Mouse (Mus musculus) granulocyte monocyte progenitor cell, adult 5-6 weeks (primary cell): ENCODE data around the gene Olfr514. TPM values are rescaled to one million over a fixed set of nuclear protein-coding genes. Genes with fewer than 3 reads are reported as not detected.
A peak's percentile ranks its signal among the peaks of the same experiment; 100 is the strongest.

Experiments
- ATAC-seq: replicated peaks from 2 replicates; pipeline ENCODE4 v1.8.0; 2016; ENCODE audit warnings: mild to moderate bottlenecking, moderate TSS enrichment, inconsistent platforms; ENCODE audit not compliant: poor library complexity, severe bottlenecking
- total RNA-seq, 2 experiments: library from RNA; stranded (forward) in 1 of 2; stranded (reverse) in 1 of 2; fragments of 200-712, 200-1000 nt in 1 of 2; fragments of >200 nt in 1 of 2; fragmentation: Nextera tagmentation in 1 of 2; gene quantifications; 2 replicates each; pipeline ENCODE4 v1.2.3; 2014 to 2017

Olfr514 gene
- total RNA-seq (2014; fragmentation: Nextera tagmentation): not detected in 2 replicates
- not detected in 2 replicates for total RNA-seq (2017)

GRCm38 (mm10) chr7:108825897-108826296 is at the start of gene Olfr514:
Gene Olfr514, minus strand, starts transcription at chr7:108825997.
- no peak for ATAC-seq

- ATAC-seq: no peak
Measured at GRCm38 (mm10) chr7:108872279-108872678, 46.5 kb upstream of the Olfr514 start, which contains the start of gene Olfr517. Gene Olfr517, minus strand, starts transcription at chr7:108872379.

- ATAC-seq: no peak
Measured at GRCm38 (mm10) chr7:108850429-108850828, 24.6 kb upstream of the Olfr514 start, which contains the start of gene Olfr516. Gene Olfr516, minus strand, starts transcription at chr7:108850529.

- peak; percentile 66 for ATAC-seq
Measured at GRCm38 (mm10) chr7:108814593-108815215, 11.1 kb downstream of the Olfr514 start.

- ATAC-seq: no peak
Measured at GRCm38 (mm10) chr7:108797205-108797933, 28.4 kb downstream of the Olfr514 start.

Other genes with a start within 250 kb of the Olfr514 start
- not detected in 2 replicates for gene Olfr506, start 215.2 kb downstream of the Olfr514 start, total RNA-seq (2014; fragmentation: Nextera tagmentation)
- gene Olfr506, start 215.2 kb downstream of the Olfr514 start, total RNA-seq (2017): not detected in 2 replicates
- gene Olfr507, start 204.2 kb downstream of the Olfr514 start, total RNA-seq (2014; fragmentation: Nextera tagmentation): not detected in 2 replicates
- not detected in 2 replicates for gene Olfr507, start 204.2 kb downstream of the Olfr514 start, total RNA-seq (2017)
- gene Olfr508, start 196.0 kb downstream of the Olfr514 start, total RNA-seq (2014; fragmentation: Nextera tagmentation): not detected in 2 replicates
- not detected in 2 replicates for gene Olfr508, start 196.0 kb downstream of the Olfr514 start, total RNA-seq (2017)
- gene Olfr509, start 174.1 kb downstream of the Olfr514 start, total RNA-seq (2014; fragmentation: Nextera tagmentation): not detected in 2 replicates
- gene Olfr509, start 174.1 kb downstream of the Olfr514 start, total RNA-seq (2017): not detected in 2 replicates
- not detected in 2 replicates for gene Olfr510, start 159.6 kb downstream of the Olfr514 start, total RNA-seq (2014; fragmentation: Nextera tagmentation)
- not detected in 2 replicates for gene Olfr510, start 159.6 kb downstream of the Olfr514 start, total RNA-seq (2017)
- not detected in 2 replicates for gene Olfr512, start 112.7 kb downstream of the Olfr514 start, total RNA-seq (2014; fragmentation: Nextera tagmentation)
- gene Olfr512, start 112.7 kb downstream of the Olfr514 start, total RNA-seq (2017): not detected in 2 replicates
- gene Olfr513, start 75.0 kb downstream of the Olfr514 start, total RNA-seq (2014; fragmentation: Nextera tagmentation): not detected in 2 replicates
- gene Olfr513, start 75.0 kb downstream of the Olfr514 start, total RNA-seq (2017): not detected in 2 replicates
- not detected in 2 replicates for gene Olfr516, start 24.5 kb upstream of the Olfr514 start, total RNA-seq (2014; fragmentation: Nextera tagmentation)
- gene Olfr516, start 24.5 kb upstream of the Olfr514 start, total RNA-seq (2017): not detected in 2 replicates
- not detected in 2 replicates for gene Olfr517, start 46.4 kb upstream of the Olfr514 start, total RNA-seq (2014; fragmentation: Nextera tagmentation)
- gene Olfr517, start 46.4 kb upstream of the Olfr514 start, total RNA-seq (2017): not detected in 2 replicates
- not detected in 2 replicates for gene Olfr518, start 59.0 kb upstream of the Olfr514 start, total RNA-seq (2014; fragmentation: Nextera tagmentation)
- not detected in 2 replicates for gene Olfr518, start 59.0 kb upstream of the Olfr514 start, total RNA-seq (2017)
- gene Olfr519, start 68.4 kb upstream of the Olfr514 start, total RNA-seq (2014; fragmentation: Nextera tagmentation): not detected in 2 replicates
- gene Olfr519, start 68.4 kb upstream of the Olfr514 start, total RNA-seq (2017): not detected in 2 replicates
- 1.2 and 1.7 TPM in 2 replicates for gene Nlrp10, start 104.2 kb upstream of the Olfr514 start, total RNA-seq (2014; fragmentation: Nextera tagmentation)
- 1.4 TPM in 2 replicates for gene Nlrp10, start 104.2 kb upstream of the Olfr514 start, total RNA-seq (2017)
- 236 and 262 TPM in 2 replicates for gene Eif3f, start 108.4 kb upstream of the Olfr514 start, total RNA-seq (2014; fragmentation: Nextera tagmentation)
- 54.0 and 70.5 TPM in 2 replicates for gene Eif3f, start 108.4 kb upstream of the Olfr514 start, total RNA-seq (2017)
- gene Tub, start 124.3 kb upstream of the Olfr514 start, total RNA-seq (2014; fragmentation: Nextera tagmentation): not detected in 2 replicates
- not detected in 2 replicates for gene Tub, start 124.3 kb upstream of the Olfr514 start, total RNA-seq (2017)